ENCODE assay signal across 12 mouse cellular contexts in genomic region chr8:127330258-127331187, GRCm38 (mm10).
DNase-seq lines count a peak whose midpoint lies in the region.
"Had no signal": no experiment of that assay in that cellular context is flagged by ENCODE, and none has a peak within 500 bp of the region (broad histone marks: within the 10 kb centered on the region; RNA-seq: fewer than 3 reads in every experiment).

No protein-coding gene starts in this region.

- no peaks in the 10 kb centered on the region for H3K9me3 ChIP-seq in midbrain, embryonic 10.5 days (replicated peaks)

- H3K36me3 ChIP-seq in midbrain, embryonic 10.5 days, result no peaks in the 10 kb centered on the region

- intact Hi-C loops in gastrocnemius, postnatal 36 days (cut with DNase I), result loop anchor here (5.0 to 10.0 kb wide), 2 partner anchors 1032 to 1164 kb away; no protein-coding TSS in a partner anchor
- intact Hi-C loops in heart, postnatal 10 days (cut with DNase I), result loop anchor here (5.0 to 10.0 kb wide), 2 partner anchors 1027 to 1164 kb away; partner anchors contain the start of gene Nrp1

- peak; percentile 9 for DNase-seq in gastrocnemius, postnatal 10 days
- no peak for DNase-seq in gastrocnemius, postnatal 36 days
- DNase-seq in MN1 (ENCODE audit: low spot score), result peak; percentile 57
- DNase-seq in heart, postnatal 10 days, result peak; percentile 32 to 47
- DNase-seq in midbrain, embryonic 10.5 days (ENCODE audit: low spot score), result peak; percentile 15
- DNase-seq in left cerebral cortex, adult 8-10 months (ENCODE audit: low spot score in 2 of 2), result no peak
- no peak for DNase-seq in thymus, postnatal 36 days
- DNase-seq in layer of hippocampus, postnatal 14 days (ENCODE audit: low spot score in 2 of 2), result no peak
- DNase-seq: cerebellum, adult 11 months; thymus, postnatal 14 days had no signal

- H3K27ac ChIP-seq in midbrain, embryonic 10.5 days (replicated peaks), result no peak overlapping the region
- H3K27ac ChIP-seq: layer of hippocampus, adult 2 months; liver, embryonic 14.5 days had no signal

- WGBS in midbrain, embryonic 10.5 days, result 48% methylated on average over 12 of the region's 12 CpGs

- H3K4me1 ChIP-seq in midbrain, embryonic 10.5 days, result peaks cover 14% of the 10 kb centered on the region

- H3K4me3 ChIP-seq in midbrain, embryonic 10.5 days, result no peak overlapping the region
- H3K4me3 ChIP-seq: layer of hippocampus, adult 2 months had no signal

- H3K27me3 ChIP-seq in midbrain, embryonic 10.5 days (ENCODE audit: low read depth, poor library complexity, severe bottlenecking), result no peaks in the 10 kb centered on the region

Comparison
In these comparisons a context has a peak if more than half of its experiments do, and no peak if none do; other contexts are left out.
1. DNase-seq: peak in gastrocnemius, postnatal 10 days (single experiment), MN1 (single experiment), heart, postnatal 10 days (2 of 2) and midbrain, embryonic 10.5 days (single experiment); none in gastrocnemius, postnatal 36 days (0 of 2), left cerebral cortex, adult 8-10 months (0 of 2), thymus, postnatal 36 days (0 of 2) and layer of hippocampus, postnatal 14 days (0 of 2).